Mouse (Mus musculus): ENCODE measurements around the gene Smlr1.

- no peak for TF ChIP-seq CHD2 (IDR thresholded peaks at IDR 0.05; ENCODE audit: low read depth, low read length)
- no peak for TF ChIP-seq ZC3H11A (IDR thresholded peaks at IDR 0.05; ENCODE audit: borderline replicate concordance, low read depth, low read length)
- TF ChIP-seq HCFC1 (IDR thresholded peaks at IDR 0.05; ENCODE audit: borderline replicate concordance, insufficient read depth, low read length): no peak
Observed at GRCm38 (mm10) chr10:25535891-25536331, at the start of gene Smlr1.

Data from ES-E14 (cell line).